ENCODE assay signal across 14 mouse cellular contexts in the genomic region with DNA sequence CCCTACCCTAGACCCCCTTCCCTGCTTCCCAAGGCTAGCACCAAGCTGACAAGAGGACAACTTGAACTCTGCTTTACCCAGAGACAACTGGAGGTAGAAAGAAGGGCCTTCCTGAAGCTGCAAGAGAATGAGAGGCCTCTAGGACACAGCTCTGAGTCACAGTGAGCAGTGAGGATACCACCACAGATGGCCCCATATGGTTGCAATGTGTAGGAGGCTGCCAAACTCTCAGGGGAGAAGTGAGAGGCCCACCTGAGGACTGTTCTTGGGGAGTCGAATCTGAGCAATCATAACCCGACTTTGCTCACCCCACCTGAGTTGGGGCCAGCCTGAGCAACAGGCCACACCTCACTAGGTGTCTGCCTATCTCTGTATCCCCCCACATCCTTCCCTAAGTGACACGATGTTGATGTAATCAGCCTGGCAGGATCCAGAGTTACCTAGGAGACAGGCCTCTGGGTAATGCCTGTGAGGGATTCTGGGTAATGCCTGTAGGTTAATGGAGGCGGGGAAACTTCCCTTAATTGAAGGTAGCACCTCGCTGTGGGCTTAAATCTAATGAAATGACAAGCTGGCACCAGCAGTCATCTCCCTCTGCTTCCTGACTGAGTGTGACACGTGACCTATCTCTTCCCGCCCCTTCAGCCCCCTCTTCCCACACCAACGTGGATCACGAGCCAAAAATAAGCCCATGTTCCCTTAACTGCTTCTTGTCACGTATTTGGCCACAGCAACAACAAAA.
DNase-seq lines count a peak whose midpoint lies in the region; ATAC-seq lines count a peak whose summit lies in the region.
"Had no signal": no experiment of that assay in that cellular context is flagged by ENCODE, and none has a peak within 500 bp of the region (broad histone marks: within the 10 kb centered on the region; RNA-seq: fewer than 3 reads in every experiment).

No protein-coding gene starts in this region.

- WGBS in heart, embryonic 13.5 days, result 52% methylated on average over 10 of the region's 10 CpGs
- 84% methylated on average over 10 of the region's 10 CpGs for WGBS in midbrain, embryonic 11.5 days
- WGBS in midbrain, embryonic 14.5 days, result 84% methylated on average over 10 of the region's 10 CpGs
- WGBS in macrophage (ENCODE audit: missing documents), result 59% methylated on average over 10 of the region's 10 CpGs

- ATAC-seq in heart, embryonic 13.5 days (ENCODE audit: extremely low read depth, insufficient number of reproducible peaks, low FRiP score, low TSS enrichment), result no peak
- ATAC-seq in midbrain, embryonic 11.5 days (ENCODE audit: low FRiP score), result no peak
- no peak for ATAC-seq in midbrain, embryonic 14.5 days (ENCODE audit: low FRiP score, low TSS enrichment)
- peak; percentile 29 for ATAC-seq in activated CD4-positive, CD25-positive, alpha-beta regulatory T cell, adult 4 months

- H3K4me1 ChIP-seq in heart, embryonic 13.5 days, result peaks cover 39% of the 10 kb centered on the region
- peaks cover 3% of the 10 kb centered on the region; the same call in 1 of the 2 replicates for H3K4me1 ChIP-seq in midbrain, embryonic 11.5 days (ENCODE audit: control insufficient read depth, insufficient read depth, low read length)
- H3K4me1 ChIP-seq in midbrain, embryonic 14.5 days (ENCODE audit: control insufficient read depth, insufficient read depth, low read length), result 0 out of 2 replicates have a peak, but pooled peaks cover 9% of the 10 kb centered on the region

- no peaks in the 10 kb centered on the region for H3K9me3 ChIP-seq in heart, embryonic 13.5 days
- H3K9me3 ChIP-seq in midbrain, embryonic 11.5 days (ENCODE audit: control insufficient read depth, low read length), result no peaks in the 10 kb centered on the region
- H3K9me3 ChIP-seq in midbrain, embryonic 14.5 days (ENCODE audit: control insufficient read depth, low read length), result no peaks in the 10 kb centered on the region
- H3K9me3 ChIP-seq: forebrain, embryonic 13.5 days had no signal

- no peak for DNase-seq in heart, adult 9 months (ENCODE audit: low spot score in 2 of 2)
- DNase-seq in midbrain, embryonic 11.5 days (ENCODE audit: low spot score, missing footprints), result peak; percentile 77
- no peak for DNase-seq in midbrain, embryonic 14.5 days
- DNase-seq in adrenal gland, postnatal 4 days (ENCODE audit: low spot score in 2 of 2), result no peak
- no peak for DNase-seq in cerebellum, postnatal 25 days
- DNase-seq: adrenal gland, postnatal 36 days; cerebellum, adult 11 months; kidney, adult 9 months; thymus, postnatal 14 days had no signal

- H3K27me3 ChIP-seq in heart, embryonic 13.5 days (replicated peaks), result peaks cover 8% of the 10 kb centered on the region; the same call in 1 of the 2 replicates
- H3K27me3 ChIP-seq in midbrain, embryonic 11.5 days (ENCODE audit: control insufficient read depth, insufficient read depth, low read length), result no peaks in the 10 kb centered on the region
- H3K27me3 ChIP-seq in midbrain, embryonic 14.5 days (ENCODE audit: control insufficient read depth, insufficient read depth, low read length), result no peaks in the 10 kb centered on the region; the same call in 1 of the 2 replicates

- H3K9ac ChIP-seq in heart, embryonic 13.5 days, result no peak overlapping the region
- H3K9ac ChIP-seq in midbrain, embryonic 11.5 days (ENCODE audit: low read length), result no peak overlapping the region
- no peak overlapping the region for H3K9ac ChIP-seq in midbrain, embryonic 14.5 days (replicated peaks; ENCODE audit: low read length)
- H3K9ac ChIP-seq: forebrain, embryonic 13.5 days; liver, embryonic 14.5 days had no signal

- H3K79me2 ChIP-seq in macrophage (ENCODE audit: inconsistent target), result no peaks in the 10 kb centered on the region

- H3K27ac ChIP-seq in heart, embryonic 13.5 days (replicated peaks), result 0 out of 2 replicates have a peak overlapping the region, but pooled peaks have one; percentile 54
- no peak overlapping the region for H3K27ac ChIP-seq in midbrain, embryonic 11.5 days (ENCODE audit: low read depth, low read length)
- H3K27ac ChIP-seq in midbrain, embryonic 14.5 days (replicated peaks; ENCODE audit: low read depth, low read length), result no peak overlapping the region
- H3K27ac ChIP-seq in macrophage, result peak overlapping the region; percentile 100
- H3K27ac ChIP-seq: forebrain, embryonic 13.5 days; liver, embryonic 14.5 days had no signal

- H3K4me2 ChIP-seq in heart, embryonic 13.5 days, result no peak overlapping the region
- H3K4me2 ChIP-seq in midbrain, embryonic 11.5 days, result no peak overlapping the region
- no peak overlapping the region for H3K4me2 ChIP-seq in midbrain, embryonic 14.5 days (ENCODE audit: low read length)
- H3K4me2 ChIP-seq: forebrain, embryonic 13.5 days had no signal

- H3K4me3 ChIP-seq in heart, embryonic 13.5 days, result no peak overlapping the region
- H3K4me3 ChIP-seq in midbrain, embryonic 11.5 days (ENCODE audit: low read depth, low read length), result no peak overlapping the region
- H3K4me3 ChIP-seq in midbrain, embryonic 14.5 days (replicated peaks; ENCODE audit: low read depth, low read length), result no peak overlapping the region
- H3K4me3 ChIP-seq in macrophage (ENCODE audit: inconsistent target), result no peak overlapping the region
- H3K4me3 ChIP-seq: forebrain, embryonic 13.5 days had no signal

- no peaks in the 10 kb centered on the region for H3K36me3 ChIP-seq in heart, embryonic 13.5 days
- no peaks in the 10 kb centered on the region for H3K36me3 ChIP-seq in midbrain, embryonic 11.5 days (ENCODE audit: control insufficient read depth, insufficient read depth, low read length)
- no peaks in the 10 kb centered on the region for H3K36me3 ChIP-seq in midbrain, embryonic 14.5 days (ENCODE audit: control insufficient read depth, insufficient read depth, low read length)
- H3K36me3 ChIP-seq in macrophage (ENCODE audit: inconsistent target), result no peaks in the 10 kb centered on the region

Comparison
In these comparisons a context has a peak if more than half of its experiments do, and no peak if none do; other contexts are left out.
1. H3K27ac ChIP-seq: peak in heart, embryonic 13.5 days (single experiment) and macrophage (single experiment); none in midbrain, embryonic 11.5 days (single experiment) and midbrain, embryonic 14.5 days (single experiment).